Mouse (Mus musculus) lung, adult 2 months (tissue): ENCODE results near the gene Evpl. TPM values are rescaled to one million over a fixed set of nuclear protein-coding genes. Genes with fewer than 3 reads are reported as not detected.
A peak's percentile ranks its signal among the peaks of the same experiment; 100 is the strongest.

Experiments
- DNase-seq: peaks from one replicate; pipeline ENCODE4 v3.0.0; 2022
- H3K4me1 ChIP-seq: fragments of 200-500 bp; 2 replicates; pipeline ENCODE4 v1.6.1; 2011; ENCODE audit warnings: low read length; ENCODE audit not compliant: control insufficient read depth, insufficient read depth
- H3K4me3 ChIP-seq: fragments of 200-500 bp; replicated peaks from 2 replicates; pipeline ENCODE3; 2011; ENCODE audit warnings: low read depth, mild to moderate bottlenecking, control low read depth, low read length; ENCODE audit errors: extremely low read depth
- CTCF ChIP-seq: fragments of 200-500 bp; IDR thresholded peaks from 2 replicates; pipeline ENCODE4 v1.5.1; 2011; ENCODE audit warnings: mild to moderate bottlenecking, low read length, control low read depth; ENCODE audit not compliant: insufficient read depth
- POLR2A ChIP-seq: fragments of 200-500 bp; IDR thresholded peaks from 2 replicates; pipeline ENCODE4 v1.6.1; 2011; ENCODE audit warnings: low read depth, mild to moderate bottlenecking, control low read depth, low read length, borderline replicate concordance; ENCODE audit errors: extremely low read depth
- WGBS: fragments of 180-500 bp; shearing (Covaris S2); methylation state at CpG from one replicate; pipeline ENCODE4 v1.1.7; 2018; 5-methylcytosine and 5-hydroxymethylcytosine counted together
- polyA plus RNA-seq: library from polyadenylated mRNA; depleted of rRNA; stranded (reverse); fragments of >200 nt; gene quantifications from 2 replicates; pipeline ENCODE4 v1.2.3, GENCODE M21; 2012; rRNA removed

Evpl gene
- polyA plus RNA-seq, 1 experiment: 16.8 TPM

- Histone ChIP-seq H3K4me3 (no peak overlapping the region), H3K4me1 (no peaks in the 10 kb centered on the region)
- peak; percentile 24 for DNase-seq
- 75% methylated on average over 20 of the region's 20 CpGs for WGBS
- TF ChIP-seq POLR2A (no peak), CTCF (no peak)
Measured at GRCm38 (mm10) chr11:116178411-116179121, 59.3 kb downstream of the Evpl start.

- WGBS: 82% methylated on average over 7 of the region's 7 CpGs
- no peak for DNase-seq
- TF ChIP-seq POLR2A (no peak), CTCF (no peak)
- Histone ChIP-seq H3K4me3 (no peak overlapping the region), H3K4me1 (no peaks in the 10 kb centered on the region)
Measured at GRCm38 (mm10) chr11:116176010-116176409, 61.9 kb downstream of the Evpl start.

- no peak for DNase-seq
- TF ChIP-seq POLR2A: no peak
- TF ChIP-seq CTCF: no peak
- 90% methylated on average over 22 of the region's 22 CpGs for WGBS
- H3K4me3 ChIP-seq: no peak overlapping the region
- no peaks in the 10 kb centered on the region for H3K4me1 ChIP-seq
Measured at GRCm38 (mm10) chr11:116174775-116175448, 63.0 kb downstream of the Evpl start.

- DNase-seq: no peak
- H3K4me3 ChIP-seq: no peak overlapping the region
- TF ChIP-seq CTCF (no peak), POLR2A (no peak)
- peaks cover 3% of the 10 kb centered on the region; the same call in 1 of the 2 replicates for H3K4me1 ChIP-seq
- 85% methylated on average over 2 of the region's 2 CpGs for WGBS
Measured at GRCm38 (mm10) chr11:116171959-116172358, 65.9 kb downstream of the Evpl start.

Other genes with a start within 250 kb of the Evpl start
- 49.5 and 57.1 TPM in 2 replicates for gene Galk1, start 225.4 kb downstream of the Evpl start, polyA plus RNA-seq
- 223 and 243 TPM in 2 replicates for gene H3f3b, start 210.1 kb downstream of the Evpl start, polyA plus RNA-seq
- 48.6 and 54.0 TPM in 2 replicates for gene Unk, start 207.8 kb downstream of the Evpl start, polyA plus RNA-seq
- gene Unc13d, start 160.1 kb downstream of the Evpl start, polyA plus RNA-seq: 51.6 and 56.4 TPM in 2 replicates
- 257 and 267 TPM in 2 replicates for gene Wbp2, start 151.1 kb downstream of the Evpl start, polyA plus RNA-seq
- 44.6 and 55.5 TPM in 2 replicates for gene Trim47, start 110.9 kb downstream of the Evpl start, polyA plus RNA-seq
- 17.3 and 21.4 TPM in 2 replicates for gene Trim65, start 106.9 kb downstream of the Evpl start, polyA plus RNA-seq
- gene Mrpl38, start 99.2 kb downstream of the Evpl start, polyA plus RNA-seq: 32.9 and 41.3 TPM in 2 replicates
- gene Fbf1, start 69.9 kb downstream of the Evpl start, polyA plus RNA-seq: 26.5 and 35.5 TPM in 2 replicates
- 26.9 and 29.3 TPM in 2 replicates for gene Ten1, start 39.2 kb downstream of the Evpl start, polyA plus RNA-seq
- gene Acox1, start 39.0 kb downstream of the Evpl start, polyA plus RNA-seq: 45.6 and 67.9 TPM in 2 replicates
- 29.7 and 42.9 TPM in 2 replicates for gene Srp68, start 36.1 kb upstream of the Evpl start, polyA plus RNA-seq
- gene Galr2, start 42.9 kb upstream of the Evpl start, polyA plus RNA-seq: 0.10 and 0.18 TPM in 2 replicates
- 29.9 and 33.2 TPM in 2 replicates for gene Exoc7, start 69.2 kb upstream of the Evpl start, polyA plus RNA-seq
- 78.4 and 114 TPM in 2 replicates for gene Foxj1, start 97.3 kb upstream of the Evpl start, polyA plus RNA-seq
- gene Rnf157, start 175.0 kb upstream of the Evpl start, polyA plus RNA-seq: 3.0 and 3.6 TPM in 2 replicates
- gene Ubald2, start 196.0 kb upstream of the Evpl start, polyA plus RNA-seq: 159 and 160 TPM in 2 replicates
- gene Qrich2, start 228.2 kb upstream of the Evpl start, polyA plus RNA-seq: 0.11 and 0.18 TPM in 2 replicates